Mouse (Mus musculus) neural tube, embryonic 13.5 days (tissue): ENCODE measurements at regions not wholly inside any gene's neighbourhood (a gene's known extent, or its start where the extent isn't known, plus 50 kb on each side); places are given as distances from the start of the nearest gene placed in this dataset.

ENCODE experiments used
- ATAC-seq: fragments of 200-750 bp; cut with Nextera tagmentation; 2 replicates; pipeline ENCODE4 v1.8.0; 2017; ENCODE audit warnings: low read depth, mild to moderate bottlenecking, moderate TSS enrichment, moderate library complexity
- H3K27ac ChIP-seq: fragments of 300-500 bp; sonication (generic); replicated peaks from 2 replicates; pipeline ENCODE4 v1.5.1; 2015; ENCODE audit warnings: moderate library complexity, mild to moderate bottlenecking, inconsistent platforms
- H3K27me3 ChIP-seq: fragments of 300-500 bp; sonication (generic); 2 replicates; pipeline ENCODE4 v1.6.1; 2015; ENCODE audit warnings: mild to moderate bottlenecking, inconsistent platforms
- H3K36me3 ChIP-seq: fragments of 300-500 bp; sonication (generic); 2 replicates; pipeline ENCODE4 v1.6.1; 2015; ENCODE audit warnings: mild to moderate bottlenecking, inconsistent platforms
- H3K4me1 ChIP-seq: fragments of 300-500 bp; sonication (generic); replicated peaks from 2 replicates; pipeline ENCODE4 v1.6.1; 2015; ENCODE audit warnings: inconsistent platforms
- H3K4me2 ChIP-seq: fragments of 300-500 bp; sonication (generic); 2 replicates; pipeline ENCODE4 v1.6.1; 2015; ENCODE audit warnings: inconsistent platforms, mild to moderate bottlenecking, moderate library complexity
- H3K4me3 ChIP-seq: fragments of 300-500 bp; sonication (generic); 2 replicates; pipeline ENCODE4 v1.5.1; 2015; ENCODE audit warnings: mild to moderate bottlenecking, inconsistent platforms
- H3K9ac ChIP-seq: fragments of 300-500 bp; sonication (generic); 2 replicates; pipeline ENCODE4 v1.6.1; 2015; ENCODE audit warnings: moderate library complexity, mild to moderate bottlenecking, inconsistent platforms
- H3K9me3 ChIP-seq: fragments of 300-500 bp; sonication (generic); 2 replicates; pipeline ENCODE4 v1.6.1; 2016; ENCODE audit warnings: inconsistent platforms
- WGBS: fragments of 180-500 bp; shearing (Covaris S2); methylation state at CpG from one replicate; pipeline ENCODE4 v1.1.7; 2015; 5-methylcytosine and 5-hydroxymethylcytosine counted together

- no peak for ATAC-seq
- Histone ChIP-seq H3K4me3 (no peak overlapping the region), H3K4me2 (no peak overlapping the region), H3K9me3 (no peaks in the 10 kb centered on the region), H3K27ac (no peak overlapping the region), H3K9ac (no peak overlapping the region), H3K4me1 (peaks cover 9% of the 10 kb centered on the region; the same call in 1 of the 2 replicates), H3K27me3 (no peaks in the 10 kb centered on the region), H3K36me3 (no peaks in the 10 kb centered on the region)
- 89% methylated on average over 6 of the region's 6 CpGs for WGBS
Measured at GRCm38 (mm10) chr3:65478215-65478614, 50.0 kb upstream of the Tiparp start.

- 82% methylated on average over 4 of the region's 4 CpGs for WGBS
- Histone ChIP-seq H3K27me3 (no peaks in the 10 kb centered on the region), H3K4me2 (no peak overlapping the region), H3K36me3 (no peaks in the 10 kb centered on the region), H3K4me3 (no peak overlapping the region), H3K9ac (no peak overlapping the region), H3K27ac (no peak overlapping the region), H3K4me1 (peaks cover 6% of the 10 kb centered on the region; the same call in 1 of the 2 replicates), H3K9me3 (no peaks in the 10 kb centered on the region)
- ATAC-seq: no peak
Measured at GRCm38 (mm10) chr3:65477111-65477510, 51.1 kb upstream of the Tiparp start.

GRCm38 (mm10) chr3:65476091-65476953 lies 51.9 kb upstream of the Tiparp start:
- 88% methylated on average over 19 of the region's 19 CpGs for WGBS
- no peak overlapping the region for H3K9ac ChIP-seq
- no peak overlapping the region for H3K27ac ChIP-seq
- H3K27me3 ChIP-seq: no peaks in the 10 kb centered on the region
- peaks cover 6% of the 10 kb centered on the region; the same call in 1 of the 2 replicates for H3K4me1 ChIP-seq
- no peak overlapping the region for H3K4me3 ChIP-seq
- ATAC-seq: no peak
- no peak overlapping the region for H3K4me2 ChIP-seq
- no peaks in the 10 kb centered on the region for H3K9me3 ChIP-seq
- no peaks in the 10 kb centered on the region for H3K36me3 ChIP-seq

GRCm38 (mm10) chr3:65474585-65474984 lies 53.6 kb upstream of the Tiparp start:
- Histone ChIP-seq H3K4me3 (no peak overlapping the region), H3K36me3 (no peaks in the 10 kb centered on the region), H3K4me1 (peaks cover 6% of the 10 kb centered on the region; the same call in 1 of the 2 replicates), H3K27me3 (no peaks in the 10 kb centered on the region), H3K9ac (no peak overlapping the region), H3K27ac (no peak overlapping the region), H3K4me2 (no peak overlapping the region), H3K9me3 (no peaks in the 10 kb centered on the region)
- 21% methylated on average over 7 of the region's 7 CpGs for WGBS
- ATAC-seq: peak; percentile 78

- H3K9ac ChIP-seq: no peak overlapping the region
- H3K4me2 ChIP-seq: no peak overlapping the region
- H3K36me3 ChIP-seq: no peaks in the 10 kb centered on the region
- H3K27me3 ChIP-seq: no peaks in the 10 kb centered on the region
- WGBS: 94% methylated on average over 7 of the region's 7 CpGs
- no peaks in the 10 kb centered on the region for H3K9me3 ChIP-seq
- no peak for ATAC-seq
- no peak overlapping the region for H3K27ac ChIP-seq
- H3K4me1 ChIP-seq: peaks cover 6% of the 10 kb centered on the region; the same call in 1 of the 2 replicates
- H3K4me3 ChIP-seq: no peak overlapping the region
Measured at GRCm38 (mm10) chr3:65471796-65472195, 56.4 kb upstream of the Tiparp start.

- Histone ChIP-seq H3K27me3 (no peaks in the 10 kb centered on the region), H3K9ac (no peak overlapping the region), H3K4me1 (0 out of 2 replicates have a peak, but pooled peaks cover under 1% of the 10 kb centered on the region), H3K27ac (no peak overlapping the region), H3K4me2 (no peak overlapping the region), H3K4me3 (no peak overlapping the region), H3K36me3 (no peaks in the 10 kb centered on the region), H3K9me3 (no peaks in the 10 kb centered on the region)
- no peak for ATAC-seq
- 74% methylated on average over 4 of the region's 4 CpGs for WGBS
Measured at GRCm38 (mm10) chr3:65469207-65469606, 59.0 kb upstream of the Tiparp start.

GRCm38 (mm10) chr3:65464769-65465168 lies 63.4 kb upstream of the Tiparp start:
- Histone ChIP-seq H3K27ac (no peak overlapping the region), H3K27me3 (no peaks in the 10 kb centered on the region), H3K4me3 (no peak overlapping the region), H3K9ac (no peak overlapping the region), H3K4me1 (no peaks in the 10 kb centered on the region), H3K4me2 (no peak overlapping the region), H3K9me3 (no peaks in the 10 kb centered on the region), H3K36me3 (no peaks in the 10 kb centered on the region)
- ATAC-seq: no peak
- WGBS: 55% methylated on average over 5 of the region's 5 CpGs

- WGBS: 83% methylated on average over 4 of the region's 4 CpGs
- no peaks in the 10 kb centered on the region for H3K36me3 ChIP-seq
- no peak for ATAC-seq
Measured at GRCm38 (mm10) chr3:65460936-65461335, 67.3 kb upstream of the Tiparp start.

GRCm38 (mm10) chr3:65459702-65460101 lies 67.3 kb upstream of the Ssr3 start:
- Histone ChIP-seq H3K4me2 (no peak overlapping the region), H3K27me3 (no peaks in the 10 kb centered on the region), H3K9ac (no peak overlapping the region), H3K4me3 (no peak overlapping the region), H3K9me3 (no peaks in the 10 kb centered on the region), H3K27ac (no peak overlapping the region), H3K4me1 (peaks cover 14% of the 10 kb centered on the region), H3K36me3 (no peaks in the 10 kb centered on the region)
- WGBS: 76% methylated on average over 5 of the region's 5 CpGs
- no peak for ATAC-seq

More at GRCm38 (mm10) chr3:65460936-65461335, 67.3 kb upstream of the Tiparp start:
- Histone ChIP-seq H3K4me2 (no peak overlapping the region), H3K27me3 (no peaks in the 10 kb centered on the region), H3K9ac (no peak overlapping the region), H3K9me3 (no peaks in the 10 kb centered on the region), H3K27ac (no peak overlapping the region), H3K4me3 (no peak overlapping the region), H3K4me1 (peaks cover 2% of the 10 kb centered on the region)

GRCm38 (mm10) chr3:65457931-65458330 lies 65.5 kb upstream of the Ssr3 start:
- Histone ChIP-seq H3K4me1 (peaks cover 14% of the 10 kb centered on the region), H3K4me3 (no peak overlapping the region), H3K36me3 (no peaks in the 10 kb centered on the region), H3K27ac (no peak overlapping the region), H3K4me2 (no peak overlapping the region), H3K9me3 (no peaks in the 10 kb centered on the region), H3K9ac (no peak overlapping the region), H3K27me3 (no peaks in the 10 kb centered on the region)
- WGBS: 80% methylated on average over 6 of the region's 6 CpGs
- no peak for ATAC-seq

- Histone ChIP-seq H3K9me3 (no peaks in the 10 kb centered on the region), H3K27ac (peak overlapping the region; percentile 84), H3K4me3 (no peak overlapping the region), H3K9ac (no peak overlapping the region), H3K4me1 (peaks cover 14% of the 10 kb centered on the region), H3K4me2 (no peak overlapping the region), H3K36me3 (no peaks in the 10 kb centered on the region), H3K27me3 (no peaks in the 10 kb centered on the region)
- WGBS: 29% methylated on average over 14 of the region's 14 CpGs
- ATAC-seq: peak; percentile 96
Measured at GRCm38 (mm10) chr3:65455597-65456284, 63.3 kb upstream of the Ssr3 start.

GRCm38 (mm10) chr3:65454301-65454700 lies 61.9 kb upstream of the Ssr3 start:
- WGBS: 96% methylated on average over 7 of the region's 7 CpGs
- no peak overlapping the region for H3K4me3 ChIP-seq
- peaks cover 14% of the 10 kb centered on the region for H3K4me1 ChIP-seq
- H3K27ac ChIP-seq: no peak overlapping the region
- no peak overlapping the region for H3K9ac ChIP-seq
- H3K4me2 ChIP-seq: no peak overlapping the region
- H3K36me3 ChIP-seq: no peaks in the 10 kb centered on the region
- no peak for ATAC-seq
- H3K27me3 ChIP-seq: no peaks in the 10 kb centered on the region
- H3K9me3 ChIP-seq: no peaks in the 10 kb centered on the region
